Mouse (Mus musculus): Measurements from ENCODE around the gene Hoxc12. TPM values are rescaled to one million over a fixed set of nuclear protein-coding genes. Genes with fewer than 3 reads are reported as not detected.

Gene Hoxc12
- polyA plus RNA-seq (2014; fragmentation: Illumina TruSeq; extraction: RNeasy Lipid Tissue Mini Kit (QIAGEN cat#74804); ENCODE audit: low read depth, low replicate concordance): not detected

GRCm38 (mm10) chr15:102936279-102936972 lies at the start of gene Hoxc12:
Gene Hoxc12, plus strand, starts transcription at chr15:102936757.

GRCm38 (mm10) chr15:102921053-102922011 lies 15.2 kb upstream of the Hoxc12 start, which contains the start of gene Hoxc13:
Gene Hoxc13, plus strand, starts transcription at chr15:102921103.

GRCm38 (mm10) chr15:102954192-102955006 lies 17.8 kb downstream of the Hoxc12 start, which contains the start of gene Hoxc11:
Gene Hoxc11, plus strand, starts transcription at chr15:102954427.

GRCm38 (mm10) chr15:102966776-102967311 lies 30.3 kb downstream of the Hoxc12 start, which contains the start of gene Hoxc10:
Gene Hoxc10, plus strand, starts transcription at chr15:102966796.

GRCm38 (mm10) chr15:102967312-102967510 lies 30.7 kb downstream of the Hoxc12 start, which contains the start of gene Hoxc5:
Gene Hoxc5, plus strand, starts transcription at chr15:102967443.

GRCm38 (mm10) chr15:102976171-102976570 lies 39.6 kb downstream of the Hoxc12 start, which contains the start of gene Hoxc9:
Gene Hoxc9, plus strand, starts transcription at chr15:102976439.

Other genes starting within 250 kb of the Hoxc12 start
- 70.6 TPM for gene Calcoco1, start 214.6 kb upstream of the Hoxc12 start, polyA plus RNA-seq (2014; fragmentation: Illumina TruSeq; extraction: RNeasy Lipid Tissue Mini Kit (QIAGEN cat#74804); ENCODE audit: low read depth, low replicate concordance)
- gene Hoxc13, start 15.7 kb upstream of the Hoxc12 start, polyA plus RNA-seq (2014; fragmentation: Illumina TruSeq; extraction: RNeasy Lipid Tissue Mini Kit (QIAGEN cat#74804); ENCODE audit: low read depth, low replicate concordance): not detected
- not detected for gene Hoxc11, start 17.7 kb downstream of the Hoxc12 start, polyA plus RNA-seq (2014; fragmentation: Illumina TruSeq; extraction: RNeasy Lipid Tissue Mini Kit (QIAGEN cat#74804); ENCODE audit: low read depth, low replicate concordance)
- 0.57 TPM for gene Hoxc10, start 30.0 kb downstream of the Hoxc12 start, polyA plus RNA-seq (2014; fragmentation: Illumina TruSeq; extraction: RNeasy Lipid Tissue Mini Kit (QIAGEN cat#74804); ENCODE audit: low read depth, low replicate concordance)
- 5.4 TPM for gene Hoxc5, start 30.7 kb downstream of the Hoxc12 start, polyA plus RNA-seq (2014; fragmentation: Illumina TruSeq; extraction: RNeasy Lipid Tissue Mini Kit (QIAGEN cat#74804); ENCODE audit: low read depth, low replicate concordance)
- gene Hoxc9, start 39.7 kb downstream of the Hoxc12 start, polyA plus RNA-seq (2014; fragmentation: Illumina TruSeq; extraction: RNeasy Lipid Tissue Mini Kit (QIAGEN cat#74804); ENCODE audit: low read depth, low replicate concordance): 2.5 TPM
- 50.3 TPM for gene Hoxc8, start 53.9 kb downstream of the Hoxc12 start, polyA plus RNA-seq (2014; fragmentation: Illumina TruSeq; extraction: RNeasy Lipid Tissue Mini Kit (QIAGEN cat#74804); ENCODE audit: low read depth, low replicate concordance)
- gene Hoxc6, start 61.5 kb downstream of the Hoxc12 start, polyA plus RNA-seq (2014; fragmentation: Illumina TruSeq; extraction: RNeasy Lipid Tissue Mini Kit (QIAGEN cat#74804); ENCODE audit: low read depth, low replicate concordance): 24.0 TPM
- gene Hoxc4, start 82.2 kb downstream of the Hoxc12 start, polyA plus RNA-seq (2014; fragmentation: Illumina TruSeq; extraction: RNeasy Lipid Tissue Mini Kit (QIAGEN cat#74804); ENCODE audit: low read depth, low replicate concordance): 11.1 TPM
- gene Smug1, start 230.3 kb downstream of the Hoxc12 start, polyA plus RNA-seq (2014; fragmentation: Illumina TruSeq; extraction: RNeasy Lipid Tissue Mini Kit (QIAGEN cat#74804); ENCODE audit: low read depth, low replicate concordance): 13.3 TPM

Data from adipose tissue, adult 10 weeks (tissue).